ENCODE assay signal across 9 mouse cellular contexts in the genomic region with DNA sequence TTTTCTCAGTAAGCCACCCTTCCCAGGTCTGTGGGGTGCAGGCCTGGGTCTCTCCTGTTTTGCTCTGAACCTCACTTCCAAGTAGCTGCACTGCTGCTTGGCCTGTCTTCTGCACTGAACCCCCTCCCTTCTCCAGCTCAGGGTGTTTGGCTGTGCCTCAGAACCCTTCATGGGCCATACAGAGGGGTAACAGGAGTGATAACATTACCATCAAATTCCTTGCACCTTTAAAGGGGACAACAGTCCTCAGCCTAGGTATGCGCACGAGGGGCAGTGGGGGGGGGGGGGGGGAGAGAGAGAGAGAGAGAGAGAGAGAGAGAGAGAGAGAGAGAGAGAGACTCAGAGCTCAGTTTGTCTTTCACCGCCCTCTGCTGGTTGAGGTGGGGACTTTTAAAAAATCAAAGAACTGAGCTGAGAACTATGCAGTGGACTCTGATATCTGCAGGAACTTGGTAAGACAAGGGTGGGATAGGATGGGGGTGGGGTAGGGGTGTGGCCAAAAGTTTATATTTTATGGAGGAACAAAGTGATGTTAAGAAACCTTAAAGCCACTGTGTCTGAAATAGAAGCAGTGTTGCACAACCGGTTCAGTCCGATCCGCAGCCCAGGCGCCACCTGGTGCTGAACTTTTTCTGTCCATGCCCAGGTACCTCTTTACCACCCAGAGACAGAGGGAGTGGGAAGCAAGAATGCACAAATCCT.
DNase-seq lines count a peak whose midpoint lies in the region; ATAC-seq and TF ChIP-seq lines count a peak whose summit lies in the region.
"Had no signal": no experiment of that assay in that cellular context is flagged by ENCODE, and none has a peak within 500 bp of the region (broad histone marks: within the 10 kb centered on the region; RNA-seq: fewer than 3 reads in every experiment).

No protein-coding gene starts in this region.

- H3K27me3 ChIP-seq in hindbrain, embryonic 13.5 days = 0 out of 2 replicates have a peak, but pooled peaks cover 2% of the 10 kb centered on the region
- H3K27me3 ChIP-seq in midbrain, embryonic 16.5 days (ENCODE audit: control insufficient read depth, insufficient read depth, low read depth, low read length) = no peaks in the 10 kb centered on the region

- peaks cover 5% of the 10 kb centered on the region; the same call in 1 of the 2 replicates for H3K4me1 ChIP-seq in embryonic fibroblast, embryonic 13.5 days (ENCODE audit: control insufficient read depth, insufficient read depth, low read length)
- peaks cover 51% of the 10 kb centered on the region for H3K4me1 ChIP-seq in hindbrain, embryonic 13.5 days (replicated peaks)
- 0 out of 2 replicates have a peak, but pooled peaks cover 5% of the 10 kb centered on the region for H3K4me1 ChIP-seq in midbrain, embryonic 16.5 days (ENCODE audit: control insufficient read depth, insufficient read depth, low read length)

- 23% methylated on average over 7 of the region's 7 CpGs for WGBS in hindbrain, embryonic 13.5 days
- 24% methylated on average over 6 of the region's 7 CpGs for WGBS in midbrain, embryonic 16.5 days

- peak; percentile 35 for DNase-seq in right cerebral cortex, adult 18-20 months
- DNase-seq in right cerebral cortex, postnatal 25 days = no peak
- peak; percentile 27 to 51 for DNase-seq in adrenal gland, postnatal 36 days
- DNase-seq in left cerebral cortex, postnatal 36 days (ENCODE audit: low spot score in 2 of 2) = peak; percentile 20 to 29
- DNase-seq in c-Kit-positive CD71-positive TER-119-positive erythroid progenitor cells, embryonic 14.5 days (ENCODE audit: low spot score) = no peak

- H3K9ac ChIP-seq in hindbrain, embryonic 13.5 days = no peak overlapping the region
- no peak overlapping the region for H3K9ac ChIP-seq in midbrain, embryonic 16.5 days (ENCODE audit: low read depth, low read length)

- ATAC-seq in hindbrain, embryonic 13.5 days (ENCODE audit: low FRiP score) = peak; percentile 63
- ATAC-seq in midbrain, embryonic 16.5 days = peak; percentile 63

- intact Hi-C loops in left cerebral cortex, postnatal 36 days (cut with DNase I) = loop anchor here (1.0 to 2.0 kb wide), 2 partner anchors 26 to 127 kb away; no protein-coding TSS in a partner anchor

- H3K4me3 ChIP-seq in embryonic fibroblast, embryonic 13.5 days (ENCODE audit: insufficient read depth, low read length) = no peak overlapping the region
- H3K4me3 ChIP-seq in hindbrain, embryonic 13.5 days = no peak overlapping the region
- H3K4me3 ChIP-seq in midbrain, embryonic 16.5 days (ENCODE audit: low read depth, low read length) = no peak overlapping the region

- peak; percentile 66; the same call in 1 of the 2 replicates for TF ChIP-seq CTCF in embryonic fibroblast, embryonic 13.5 days (IDR thresholded peaks at IDR 0.05; ENCODE audit: borderline replicate concordance, insufficient read depth, low read length)

- H3K27ac ChIP-seq in embryonic fibroblast, embryonic 13.5 days (ENCODE audit: insufficient read depth, low read length) = peak overlapping the region; percentile 70; the same call in 1 of the 2 replicates
- no peak overlapping the region for H3K27ac ChIP-seq in hindbrain, embryonic 13.5 days
- H3K27ac ChIP-seq in midbrain, embryonic 16.5 days (ENCODE audit: low read length) = no peak overlapping the region
- H3K27ac ChIP-seq: macrophage had no signal

- no peaks in the 10 kb centered on the region for H3K9me3 ChIP-seq in hindbrain, embryonic 13.5 days
- no peaks in the 10 kb centered on the region for H3K9me3 ChIP-seq in midbrain, embryonic 16.5 days (replicated peaks; ENCODE audit: control insufficient read depth, low read length, poor library complexity, severe bottlenecking)

- TF ChIP-seq POLR2A in embryonic fibroblast, embryonic 13.5 days (IDR thresholded peaks at IDR 0.05; ENCODE audit: low read depth, low read length) = no peak

- no peaks in the 10 kb centered on the region for H3K36me3 ChIP-seq in hindbrain, embryonic 13.5 days
- H3K36me3 ChIP-seq in midbrain, embryonic 16.5 days (ENCODE audit: control insufficient read depth, insufficient read depth, low read length) = no peaks in the 10 kb centered on the region

- H3K4me2 ChIP-seq in hindbrain, embryonic 13.5 days = no peak overlapping the region
- no peak overlapping the region for H3K4me2 ChIP-seq in midbrain, embryonic 16.5 days (ENCODE audit: low read length)

Comparison
In these comparisons a context has a peak if more than half of its experiments do, and no peak if none do; other contexts are left out.
1. DNase-seq: peak in right cerebral cortex, adult 18-20 months (single experiment), adrenal gland, postnatal 36 days (2 of 2) and left cerebral cortex, postnatal 36 days (2 of 2); none in right cerebral cortex, postnatal 25 days (single experiment) and c-Kit-positive CD71-positive TER-119-positive erythroid progenitor cells, embryonic 14.5 days (single experiment).